Mouse (Mus musculus): ENCODE measurements at regions not wholly inside any gene's neighbourhood (a gene's known extent, or its start where the extent isn't known, plus 50 kb on each side); places are given as distances from the start of the nearest gene placed in this dataset.
"Not testable (repeated sequence)": the region's sequence is repeated elsewhere in the genome, so short reads cannot be mapped to it uniquely, and the experiment has no call there.

DNA sequence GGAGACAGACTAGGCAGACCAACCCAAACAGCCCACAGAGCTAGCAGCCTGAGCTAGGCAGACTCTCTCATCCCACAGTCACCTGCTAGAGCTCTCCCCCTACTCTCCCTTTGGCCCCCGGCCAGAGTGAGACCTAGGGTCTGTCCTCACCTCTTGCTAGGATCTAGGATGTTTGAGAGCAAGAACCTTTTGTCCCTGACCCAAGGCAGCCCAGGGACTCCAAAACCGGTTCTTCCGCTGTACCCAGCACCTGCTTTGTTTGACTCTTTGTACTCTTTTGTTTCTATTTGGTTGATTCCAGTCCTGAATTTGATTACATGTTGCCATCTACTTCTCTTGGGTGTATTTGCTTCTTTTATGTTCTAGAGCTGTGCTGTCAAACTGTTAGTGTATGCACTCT lies 75.3 kb downstream of the H60c start:
- Histone ChIP-seq H3K9me3 (ENCODE audit: low read depth, low read length) (no peaks in the 10 kb centered on the region), H3K27me3 (ENCODE audit: insufficient read depth, low read length) (no peaks in the 10 kb centered on the region), H3K27ac (ENCODE audit: low read depth) (no peak overlapping the region), H3K4me1 (ENCODE audit: insufficient read depth) (no peaks in the 10 kb centered on the region), H3K4me3 (ENCODE audit: low read depth, low read length) (no peak overlapping the region), H3K4me2 (no peak overlapping the region), H3K9ac (no peak overlapping the region), H3K36me3 (ENCODE audit: insufficient read depth) (no peaks in the 10 kb centered on the region)
- ATAC-seq (ENCODE audit: insufficient read depth) (no peak), DNase-seq (peak; percentile 2)
- WGBS, result 41% methylated on average over 3 of the region's 3 CpGs
- TF ChIP-seq CTCF (IDR thresholded peaks at IDR 0.05; ENCODE audit: low read depth), result no peak

DNA sequence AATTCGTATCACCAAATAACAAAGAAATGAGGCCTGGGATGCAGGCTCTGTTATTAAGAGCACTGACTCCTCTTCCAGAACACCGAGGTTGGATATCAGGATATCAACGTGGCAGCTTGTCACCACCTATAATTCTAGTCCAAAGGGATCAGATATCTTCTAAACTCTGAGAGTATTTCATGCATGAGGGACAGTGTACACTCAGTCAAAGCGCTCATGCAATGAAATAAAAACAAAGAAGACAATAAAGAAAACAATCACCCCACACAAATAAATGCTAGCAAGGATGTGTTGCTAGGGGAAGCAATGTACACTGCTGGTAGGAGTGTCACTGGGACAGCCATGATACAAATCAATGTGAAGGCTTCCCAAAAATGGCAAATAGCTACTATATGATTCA lies 79.2 kb downstream of the H60c start:
- no peaks in the 10 kb centered on the region for H3K36me3 ChIP-seq (ENCODE audit: insufficient read depth)
- 74% methylated on average over 4 of the region's 4 CpGs for WGBS
- H3K27me3 ChIP-seq (ENCODE audit: insufficient read depth, low read length), result no peaks in the 10 kb centered on the region
- H3K4me1 ChIP-seq (ENCODE audit: insufficient read depth), result no peaks in the 10 kb centered on the region
- DNase-seq (no peak), ATAC-seq (ENCODE audit: insufficient read depth) (no peak)
- no peak overlapping the region for H3K4me3 ChIP-seq (ENCODE audit: low read depth, low read length)
- no peak overlapping the region for H3K9ac ChIP-seq
- H3K27ac ChIP-seq (ENCODE audit: low read depth), result no peak overlapping the region
- no peak for TF ChIP-seq CTCF (IDR thresholded peaks at IDR 0.05; ENCODE audit: low read depth)
- no peak overlapping the region for H3K4me2 ChIP-seq
- no peaks in the 10 kb centered on the region for H3K9me3 ChIP-seq (ENCODE audit: low read depth, low read length)

DNA sequence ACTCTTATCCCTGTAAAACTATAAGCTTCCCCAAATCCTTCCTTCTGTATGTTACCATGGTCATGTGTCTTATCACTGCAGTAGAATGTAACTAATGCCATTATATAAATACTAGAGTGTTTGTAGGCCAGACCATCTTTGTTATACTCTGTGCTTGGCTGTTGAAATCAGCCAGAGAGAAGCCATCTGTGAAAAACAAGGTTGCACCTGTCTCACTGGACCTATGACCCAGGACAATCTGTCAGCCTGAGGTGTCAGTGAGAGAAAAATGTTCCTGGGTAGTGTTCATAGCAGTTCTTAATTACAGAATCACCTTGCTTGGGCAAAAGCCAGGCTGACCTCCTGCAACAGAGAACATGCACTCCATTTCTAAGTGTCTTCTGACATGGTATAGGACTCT lies 87.5 kb downstream of the H60c start:
- Histone ChIP-seq H3K27me3 (ENCODE audit: insufficient read depth, low read length) (no peaks in the 10 kb centered on the region), H3K9ac (no peak overlapping the region), H3K4me2 (no peak overlapping the region), H3K36me3 (ENCODE audit: insufficient read depth) (no peaks in the 10 kb centered on the region), H3K27ac (ENCODE audit: low read depth) (no peak overlapping the region), H3K9me3 (ENCODE audit: low read depth, low read length) (no peaks in the 10 kb centered on the region), H3K4me1 (ENCODE audit: insufficient read depth) (no peaks in the 10 kb centered on the region), H3K4me3 (ENCODE audit: low read depth, low read length) (no peak overlapping the region)
- DNase-seq, result no peak
- ATAC-seq (ENCODE audit: insufficient read depth), result no peak
- no peak for TF ChIP-seq CTCF (IDR thresholded peaks at IDR 0.05; ENCODE audit: low read depth)

DNA sequence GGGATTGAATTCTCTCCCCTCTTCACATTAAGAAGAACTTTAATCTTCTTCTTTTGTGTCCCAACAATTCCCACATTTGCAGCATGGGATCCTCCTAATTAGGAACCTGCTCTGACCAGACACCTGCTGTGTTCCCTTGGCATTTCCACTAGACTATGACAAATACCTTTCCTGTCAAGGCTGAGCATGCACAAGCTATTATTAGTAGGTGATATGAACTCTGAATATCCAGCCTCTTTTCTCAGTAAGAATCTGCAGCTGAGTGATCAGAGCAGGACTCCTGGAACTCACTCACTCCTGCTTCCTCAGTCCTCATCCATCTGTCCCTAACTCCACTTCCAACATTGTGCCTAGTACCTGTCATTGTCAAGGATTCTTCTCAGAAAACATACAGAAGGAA lies 94.0 kb downstream of the H60c start:
- Histone ChIP-seq H3K36me3 (ENCODE audit: insufficient read depth) (no peaks in the 10 kb centered on the region), H3K9me3 (ENCODE audit: low read depth, low read length) (no peaks in the 10 kb centered on the region), H3K27ac (ENCODE audit: low read depth) (no peak overlapping the region), H3K4me1 (ENCODE audit: insufficient read depth) (no peaks in the 10 kb centered on the region), H3K4me2 (no peak overlapping the region), H3K27me3 (ENCODE audit: insufficient read depth, low read length) (no peaks in the 10 kb centered on the region), H3K9ac (no peak overlapping the region), H3K4me3 (ENCODE audit: low read depth, low read length) (no peak overlapping the region)
- no peak for TF ChIP-seq CTCF (IDR thresholded peaks at IDR 0.05; ENCODE audit: low read depth)
- no peak for DNase-seq
- ATAC-seq (ENCODE audit: insufficient read depth), result no peak

DNA sequence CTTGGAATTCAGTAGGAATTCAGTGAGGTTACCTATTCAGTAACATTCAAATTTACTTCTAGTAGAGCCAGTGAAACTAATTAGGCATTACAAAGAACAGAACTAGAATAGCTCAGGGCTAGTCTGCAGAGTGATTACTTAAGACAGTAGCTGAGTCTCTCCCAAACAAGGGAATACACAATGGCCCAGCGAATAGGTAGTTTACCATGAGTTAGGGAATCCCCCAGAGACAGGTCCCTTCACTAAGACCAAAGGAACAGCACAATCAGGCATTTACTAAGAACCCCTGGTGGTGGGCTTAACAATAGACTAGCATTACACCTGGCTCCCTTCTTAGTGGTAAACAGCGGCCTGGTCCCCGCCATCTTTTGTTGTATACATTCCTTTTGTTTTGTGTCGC lies 94.6 kb downstream of the H60c start:
- not testable (repeated sequence) for H3K27ac ChIP-seq (ENCODE audit: low read depth); H3K9me3 ChIP-seq (ENCODE audit: low read depth, low read length); DNase-seq; H3K27me3 ChIP-seq (ENCODE audit: insufficient read depth, low read length); H3K4me3 ChIP-seq (ENCODE audit: low read depth, low read length); H3K9ac ChIP-seq; H3K4me2 ChIP-seq; ATAC-seq (ENCODE audit: insufficient read depth); H3K4me1 ChIP-seq (ENCODE audit: insufficient read depth); H3K36me3 ChIP-seq (ENCODE audit: insufficient read depth)
- 61% methylated on average over 4 of the region's 4 CpGs for WGBS

DNA sequence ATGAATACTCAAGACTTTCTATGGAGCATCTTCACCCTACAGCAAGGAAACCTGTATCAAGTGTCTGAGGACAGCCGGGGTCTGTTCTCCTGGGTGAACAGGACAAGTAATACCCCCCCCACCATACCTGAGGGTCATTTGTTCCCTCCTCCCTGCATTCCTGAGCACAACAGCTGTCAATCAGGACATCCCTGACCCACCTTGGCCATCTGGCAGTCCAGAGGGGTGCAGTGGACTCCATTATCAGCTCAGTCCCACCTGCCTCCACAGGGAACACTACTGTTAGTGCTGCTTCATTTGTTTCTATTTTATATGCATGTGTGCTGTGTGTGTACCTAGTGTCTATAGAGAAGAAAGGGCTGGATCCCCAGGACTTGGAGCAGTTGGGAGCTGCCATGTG lies 95.3 kb downstream of the H60c start:
- Histone ChIP-seq H3K4me2 (no peak overlapping the region), H3K27ac (ENCODE audit: low read depth) (no peak overlapping the region), H3K4me3 (ENCODE audit: low read depth, low read length) (no peak overlapping the region), H3K27me3 (ENCODE audit: insufficient read depth, low read length) (no peaks in the 10 kb centered on the region), H3K9me3 (ENCODE audit: low read depth, low read length) (no peaks in the 10 kb centered on the region), H3K9ac (no peak overlapping the region), H3K4me1 (ENCODE audit: insufficient read depth) (no peaks in the 10 kb centered on the region), H3K36me3 (ENCODE audit: insufficient read depth) (no peaks in the 10 kb centered on the region)
- ATAC-seq (ENCODE audit: insufficient read depth), result no peak
- WGBS, result 100% methylated on average over 1 of the region's 1 CpGs
- TF ChIP-seq CTCF (IDR thresholded peaks at IDR 0.05; ENCODE audit: low read depth), result no peak
- DNase-seq, result no peak

DNA sequence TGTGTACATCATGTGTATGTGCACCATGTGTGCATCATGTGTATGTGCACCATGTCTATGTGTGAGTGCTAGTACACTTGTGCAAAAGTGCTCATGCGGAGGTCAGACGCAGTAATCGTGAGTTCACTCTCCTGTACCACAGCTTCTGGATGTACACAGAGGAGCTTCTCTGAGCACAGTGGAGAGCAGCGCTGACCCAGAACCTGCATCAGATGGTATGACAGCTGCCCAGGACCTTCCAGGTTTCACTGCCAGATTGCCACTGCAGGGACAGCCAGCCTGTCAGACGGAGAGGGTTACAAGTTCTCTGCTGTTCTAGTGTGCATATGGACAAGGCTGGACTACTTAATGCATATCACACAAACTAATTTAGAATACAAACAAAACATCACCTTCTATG lies 96.2 kb downstream of the H60c start:
- DNase-seq (no peak), ATAC-seq (ENCODE audit: insufficient read depth) (no peak)
- WGBS, result 94% methylated on average over 5 of the region's 5 CpGs
- Histone ChIP-seq H3K27me3 (ENCODE audit: insufficient read depth, low read length) (no peaks in the 10 kb centered on the region), H3K4me3 (ENCODE audit: low read depth, low read length) (no peak overlapping the region), H3K27ac (ENCODE audit: low read depth) (no peak overlapping the region), H3K9ac (no peak overlapping the region), H3K9me3 (ENCODE audit: low read depth, low read length) (no peaks in the 10 kb centered on the region), H3K36me3 (ENCODE audit: insufficient read depth) (no peaks in the 10 kb centered on the region), H3K4me2 (no peak overlapping the region), H3K4me1 (ENCODE audit: insufficient read depth) (no peaks in the 10 kb centered on the region)
- no peak for TF ChIP-seq CTCF (IDR thresholded peaks at IDR 0.05; ENCODE audit: low read depth)

DNA sequence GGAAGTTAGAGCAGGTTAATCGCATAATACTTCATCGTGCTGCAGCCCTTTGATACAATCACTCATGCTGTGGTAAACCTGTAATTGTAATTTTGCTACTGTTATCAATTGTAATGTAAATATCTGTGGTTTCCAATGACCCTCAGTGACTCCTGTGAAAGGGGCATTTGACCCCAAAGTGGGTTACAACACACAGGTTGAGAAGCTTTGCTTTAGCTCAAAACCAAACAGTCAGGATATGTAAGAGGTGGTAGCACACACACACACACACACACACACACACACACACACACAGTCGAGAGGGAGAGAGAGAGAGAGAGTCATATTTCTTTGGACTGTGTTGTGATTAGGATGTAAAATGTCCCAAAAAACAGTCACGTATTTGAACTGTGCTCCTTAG lies 112.0 kb downstream of the H60c start:
- no peaks in the 10 kb centered on the region for H3K4me1 ChIP-seq (ENCODE audit: insufficient read depth)
- TF ChIP-seq CTCF (IDR thresholded peaks at IDR 0.05; ENCODE audit: low read depth), result no peak
- H3K27me3 ChIP-seq (ENCODE audit: insufficient read depth, low read length), result no peaks in the 10 kb centered on the region
- DNase-seq (no peak), ATAC-seq (ENCODE audit: insufficient read depth) (no peak)
- H3K4me3 ChIP-seq (ENCODE audit: low read depth, low read length), result no peak overlapping the region
- no peak overlapping the region for H3K9ac ChIP-seq
- WGBS, result 75% methylated on average over 4 of the region's 4 CpGs
- H3K4me2 ChIP-seq, result no peak overlapping the region
- no peak overlapping the region for H3K27ac ChIP-seq (ENCODE audit: low read depth)
- H3K36me3 ChIP-seq (ENCODE audit: insufficient read depth), result no peaks in the 10 kb centered on the region
- no peaks in the 10 kb centered on the region for H3K9me3 ChIP-seq (ENCODE audit: low read depth, low read length)

Measured in lung, embryonic 14.5 days (tissue).